Mouse (Mus musculus): ENCODE results near the gene 1700024P04Rik. TPM values are rescaled to one million over a fixed set of nuclear protein-coding genes. Genes with fewer than 3 reads are reported as not detected.
"Not testable (repeated sequence)": the region's sequence is repeated elsewhere in the genome, so short reads cannot be mapped to it uniquely, and the experiment has no call there.

The 1700024P04Rik gene
- polyA plus RNA-seq, 1 experiment from 2014 or later = not detected

- no peaks in the 10 kb centered on the region for H3K27me3 ChIP-seq
- H3K36me3 ChIP-seq = no peaks in the 10 kb centered on the region
- no peak overlapping the region for H3K27ac ChIP-seq (replicated peaks)
- no peak overlapping the region for H3K4me3 ChIP-seq (replicated peaks)
- no peak for ATAC-seq (ENCODE audit: insufficient number of reproducible peaks, low FRiP score, low TSS enrichment, low read depth)
- no peak overlapping the region for H3K9ac ChIP-seq
- WGBS = 88% methylated on average over 5 of the region's 5 CpGs
- H3K9me3 ChIP-seq (replicated peaks) = 0 out of 2 replicates have a peak, but pooled peaks cover 3% of the 10 kb centered on the region
- H3K4me1 ChIP-seq = no peaks in the 10 kb centered on the region
- no peak overlapping the region for H3K4me2 ChIP-seq (replicated peaks)
Measured at GRCm38 (mm10) chr13:99008013-99008412, 23.6 kb upstream of the 1700024P04Rik start.

- Histone ChIP-seq H3K9me3 (replicated peaks) (0 out of 2 replicates have a peak, but pooled peaks cover 3% of the 10 kb centered on the region), H3K27ac (replicated peaks) (no peak overlapping the region), H3K9ac (no peak overlapping the region), H3K27me3 (no peaks in the 10 kb centered on the region), H3K4me3 (replicated peaks) (no peak overlapping the region), H3K4me2 (replicated peaks) (no peak overlapping the region), H3K4me1 (no peaks in the 10 kb centered on the region), H3K36me3 (no peaks in the 10 kb centered on the region)
- ATAC-seq (ENCODE audit: insufficient number of reproducible peaks, low FRiP score, low TSS enrichment, low read depth) = no peak
- 92% methylated on average over 17 of the region's 17 CpGs for WGBS
Measured at GRCm38 (mm10) chr13:99006389-99007099, 22.2 kb upstream of the 1700024P04Rik start.

GRCm38 (mm10) chr13:99001652-99002051 lies 17.3 kb upstream of the 1700024P04Rik start:
- WGBS = 91% methylated on average over 2 of the region's 2 CpGs
- H3K4me2 ChIP-seq (replicated peaks); ATAC-seq (ENCODE audit: insufficient number of reproducible peaks, low FRiP score, low TSS enrichment, low read depth); H3K27me3 ChIP-seq; H3K9me3 ChIP-seq (replicated peaks); H3K4me1 ChIP-seq; H3K36me3 ChIP-seq; H3K9ac ChIP-seq; H3K27ac ChIP-seq (replicated peaks); H3K4me3 ChIP-seq (replicated peaks): not testable (repeated sequence)

- Histone ChIP-seq H3K27me3 (no peaks in the 10 kb centered on the region), H3K9me3 (replicated peaks) (no peaks in the 10 kb centered on the region), H3K27ac (replicated peaks) (no peak overlapping the region), H3K36me3 (no peaks in the 10 kb centered on the region), H3K4me1 (no peaks in the 10 kb centered on the region), H3K4me2 (replicated peaks) (no peak overlapping the region), H3K4me3 (replicated peaks) (no peak overlapping the region), H3K9ac (no peak overlapping the region)
- 37% methylated on average over 5 of the region's 5 CpGs for WGBS
- ATAC-seq (ENCODE audit: insufficient number of reproducible peaks, low FRiP score, low TSS enrichment, low read depth) = no peak
Measured at GRCm38 (mm10) chr13:98997025-98997424, 12.7 kb upstream of the 1700024P04Rik start.

GRCm38 (mm10) chr13:98977070-98977785 lies 7.1 kb downstream of the 1700024P04Rik start:
- Histone ChIP-seq H3K27me3 (no peaks in the 10 kb centered on the region), H3K9me3 (replicated peaks) (no peaks in the 10 kb centered on the region), H3K4me1 (no peaks in the 10 kb centered on the region), H3K9ac (no peak overlapping the region), H3K4me3 (replicated peaks) (no peak overlapping the region), H3K4me2 (replicated peaks) (no peak overlapping the region), H3K27ac (replicated peaks) (no peak overlapping the region), H3K36me3 (no peaks in the 10 kb centered on the region)
- ATAC-seq (ENCODE audit: insufficient number of reproducible peaks, low FRiP score, low TSS enrichment, low read depth) = no peak
- WGBS = 87% methylated on average over 4 of the region's 4 CpGs

GRCm38 (mm10) chr13:98976022-98976421 lies 8.3 kb downstream of the 1700024P04Rik start:
- ATAC-seq (ENCODE audit: insufficient number of reproducible peaks, low FRiP score, low TSS enrichment, low read depth); H3K4me1 ChIP-seq; H3K27me3 ChIP-seq; H3K4me2 ChIP-seq (replicated peaks); H3K36me3 ChIP-seq; H3K9ac ChIP-seq; H3K9me3 ChIP-seq (replicated peaks); H3K27ac ChIP-seq (replicated peaks); H3K4me3 ChIP-seq (replicated peaks): not testable (repeated sequence)
- 65% methylated on average over 3 of the region's 3 CpGs for WGBS

GRCm38 (mm10) chr13:98972090-98972489 lies 12.3 kb downstream of the 1700024P04Rik start:
- no peak overlapping the region for H3K4me2 ChIP-seq (replicated peaks)
- H3K27ac ChIP-seq (replicated peaks) = no peak overlapping the region
- no peak overlapping the region for H3K4me3 ChIP-seq (replicated peaks)
- no peak for ATAC-seq (ENCODE audit: insufficient number of reproducible peaks, low FRiP score, low TSS enrichment, low read depth)
- no peaks in the 10 kb centered on the region for H3K4me1 ChIP-seq
- 84% methylated on average over 3 of the region's 3 CpGs for WGBS
- H3K36me3 ChIP-seq = no peaks in the 10 kb centered on the region
- no peak overlapping the region for H3K9ac ChIP-seq
- H3K27me3 ChIP-seq = no peaks in the 10 kb centered on the region
- no peaks in the 10 kb centered on the region for H3K9me3 ChIP-seq (replicated peaks)

- H3K4me3 ChIP-seq (replicated peaks) = no peak overlapping the region
- H3K9ac ChIP-seq = no peak overlapping the region
- H3K27me3 ChIP-seq = no peaks in the 10 kb centered on the region
- no peak for ATAC-seq (ENCODE audit: insufficient number of reproducible peaks, low FRiP score, low TSS enrichment, low read depth)
- H3K4me1 ChIP-seq = no peaks in the 10 kb centered on the region
- 59% methylated on average over 5 of the region's 5 CpGs for WGBS
- H3K9me3 ChIP-seq (replicated peaks) = no peaks in the 10 kb centered on the region
- no peaks in the 10 kb centered on the region for H3K36me3 ChIP-seq
- no peak overlapping the region for H3K27ac ChIP-seq (replicated peaks)
- no peak overlapping the region for H3K4me2 ChIP-seq (replicated peaks)
Measured at GRCm38 (mm10) chr13:98971641-98972040, 12.7 kb downstream of the 1700024P04Rik start.

GRCm38 (mm10) chr13:98968517-98968916 lies 15.8 kb downstream of the 1700024P04Rik start:
- Histone ChIP-seq H3K4me2 (replicated peaks) (no peak overlapping the region), H3K9me3 (replicated peaks) (no peaks in the 10 kb centered on the region), H3K27me3 (no peaks in the 10 kb centered on the region), H3K4me1 (no peaks in the 10 kb centered on the region), H3K4me3 (replicated peaks) (no peak overlapping the region), H3K9ac (no peak overlapping the region), H3K36me3 (no peaks in the 10 kb centered on the region), H3K27ac (replicated peaks) (no peak overlapping the region)
- no peak for ATAC-seq (ENCODE audit: insufficient number of reproducible peaks, low FRiP score, low TSS enrichment, low read depth)
- 61% methylated on average over 4 of the region's 4 CpGs for WGBS

GRCm38 (mm10) chr13:98967942-98968341 lies 16.4 kb downstream of the 1700024P04Rik start:
- WGBS = 80% methylated on average over 6 of the region's 6 CpGs
- Histone ChIP-seq H3K27ac (replicated peaks) (no peak overlapping the region), H3K27me3 (no peaks in the 10 kb centered on the region), H3K36me3 (no peaks in the 10 kb centered on the region), H3K4me2 (replicated peaks) (no peak overlapping the region), H3K4me1 (no peaks in the 10 kb centered on the region), H3K9me3 (replicated peaks) (no peaks in the 10 kb centered on the region), H3K4me3 (replicated peaks) (no peak overlapping the region), H3K9ac (no peak overlapping the region)
- no peak for ATAC-seq (ENCODE audit: insufficient number of reproducible peaks, low FRiP score, low TSS enrichment, low read depth)

- no peak overlapping the region for H3K9ac ChIP-seq
- H3K9me3 ChIP-seq (replicated peaks) = no peaks in the 10 kb centered on the region
- H3K4me3 ChIP-seq (replicated peaks) = no peak overlapping the region
- 82% methylated on average over 5 of the region's 5 CpGs for WGBS
- no peak for ATAC-seq (ENCODE audit: insufficient number of reproducible peaks, low FRiP score, low TSS enrichment, low read depth)
- no peaks in the 10 kb centered on the region for H3K36me3 ChIP-seq
- no peak overlapping the region for H3K27ac ChIP-seq (replicated peaks)
- no peaks in the 10 kb centered on the region for H3K27me3 ChIP-seq
- no peaks in the 10 kb centered on the region for H3K4me1 ChIP-seq
- no peak overlapping the region for H3K4me2 ChIP-seq (replicated peaks)
Measured at GRCm38 (mm10) chr13:98966583-98966982, 17.8 kb downstream of the 1700024P04Rik start.

Data from embryonic facial prominence, embryonic 15.5 days (tissue).